Mouse (Mus musculus) splenic B cell, adult 2 months (primary cell): ENCODE data around the gene Ip6k2.

Experiments
- DNase-seq: peaks from one replicate; pipeline ENCODE4 v3.0.0-alpha.2; 2011; ENCODE audit warnings: low read depth, low spot score
- H3K27me3 ChIP-seq: 2 replicates; pipeline ENCODE4 v1.6.1; 2012; ENCODE audit warnings: mild to moderate bottlenecking, low read length, moderate library complexity, mixed read lengths; ENCODE audit not compliant: control insufficient read depth, poor library complexity, insufficient read depth, severe bottlenecking
- H3K36me3 ChIP-seq: 2 replicates; pipeline ENCODE4 v1.6.1; 2012; ENCODE audit warnings: mild to moderate bottlenecking, low read length, moderate library complexity, mixed read lengths; ENCODE audit not compliant: control insufficient read depth, poor library complexity, insufficient read depth, severe bottlenecking

Ip6k2 gene

DNA sequence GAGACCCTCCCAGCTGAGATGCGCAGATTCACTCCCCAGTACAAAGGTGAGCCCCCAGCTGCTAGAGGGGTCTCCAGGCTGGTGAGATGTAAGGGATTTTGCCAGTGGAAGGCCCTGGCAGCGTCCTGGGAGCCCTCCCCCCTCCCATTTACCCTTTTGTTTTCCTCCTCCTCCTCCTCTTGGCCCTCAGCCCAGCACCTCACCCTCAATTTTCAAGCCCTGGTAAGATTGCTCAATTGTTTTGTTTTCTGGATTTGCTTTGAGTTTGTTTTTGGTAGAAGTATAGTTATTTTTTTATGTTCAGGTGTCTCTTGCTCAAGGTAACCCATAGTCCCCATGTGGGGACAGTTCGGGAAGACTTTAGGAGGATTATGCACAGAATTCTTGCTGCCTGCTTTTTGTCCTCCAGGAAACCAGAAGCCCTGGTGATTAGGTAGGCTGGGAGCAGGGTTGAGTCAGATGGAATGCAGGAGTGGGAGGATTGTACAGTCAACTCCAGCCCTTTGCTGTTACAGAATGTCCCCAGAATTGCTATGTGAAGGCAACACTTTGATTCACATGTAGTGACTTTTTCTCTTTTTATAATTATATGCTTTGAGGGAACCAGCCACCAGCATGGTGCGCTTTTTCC, 12.9 kb downstream of the Ip6k2 start:
- no peak for DNase-seq
- no peaks in the 10 kb centered on the region for H3K27me3 ChIP-seq
- H3K36me3 ChIP-seq = peaks cover 11% of the 10 kb centered on the region

DNA sequence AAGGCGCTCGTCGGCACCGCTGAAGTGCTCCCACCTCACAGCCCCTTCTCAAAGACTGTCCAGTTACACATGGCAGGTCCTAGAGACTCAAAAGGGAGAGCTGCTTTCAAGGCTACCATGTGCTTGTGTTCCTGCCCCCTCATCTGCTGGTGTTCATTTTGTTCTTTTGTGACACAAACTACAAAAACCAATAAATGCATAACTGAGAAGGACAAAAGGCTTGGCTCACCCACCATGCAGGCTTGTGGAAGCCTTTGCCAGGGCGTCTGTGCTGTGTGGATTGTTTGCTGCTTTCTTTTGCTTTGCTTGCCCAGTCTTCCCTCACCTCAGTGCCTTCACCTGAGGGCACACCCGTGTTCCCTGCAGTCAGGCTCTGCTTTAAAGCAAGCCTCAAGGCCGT, 13.9 kb downstream of the Ip6k2 start:
- DNase-seq = no peak
- peaks cover 11% of the 10 kb centered on the region for H3K36me3 ChIP-seq
- H3K27me3 ChIP-seq = no peaks in the 10 kb centered on the region

DNA sequence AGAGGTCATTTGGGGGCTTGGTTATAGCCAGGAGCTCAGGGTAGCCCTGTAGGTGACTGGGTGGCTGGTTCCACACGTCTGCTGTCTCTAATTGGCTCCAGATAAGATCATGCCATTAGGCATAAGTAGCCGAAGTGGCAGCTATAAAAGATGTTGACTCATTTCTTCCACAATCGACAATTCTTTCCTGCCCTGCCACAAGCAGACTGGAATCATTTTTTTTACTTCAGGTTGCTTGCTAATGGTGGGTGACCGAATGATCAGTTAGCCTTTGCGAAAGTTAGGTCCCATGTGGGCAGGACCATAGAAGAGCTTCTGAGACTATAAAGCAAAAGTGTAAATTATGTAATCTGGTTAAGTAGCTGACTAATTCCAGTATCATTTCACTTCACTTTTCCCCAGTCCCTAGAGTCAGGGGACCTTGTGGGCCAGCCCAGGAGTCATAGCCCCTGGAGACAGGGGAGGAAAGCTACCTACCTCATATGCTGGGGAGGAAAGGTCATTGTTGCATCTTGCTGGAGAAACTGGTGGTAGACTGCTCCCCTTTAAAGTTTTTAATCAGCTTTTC, 15.0 kb downstream of the Ip6k2 start:
- H3K36me3 ChIP-seq = peaks cover 11% of the 10 kb centered on the region
- H3K27me3 ChIP-seq = no peaks in the 10 kb centered on the region
- no peak for DNase-seq

DNA sequence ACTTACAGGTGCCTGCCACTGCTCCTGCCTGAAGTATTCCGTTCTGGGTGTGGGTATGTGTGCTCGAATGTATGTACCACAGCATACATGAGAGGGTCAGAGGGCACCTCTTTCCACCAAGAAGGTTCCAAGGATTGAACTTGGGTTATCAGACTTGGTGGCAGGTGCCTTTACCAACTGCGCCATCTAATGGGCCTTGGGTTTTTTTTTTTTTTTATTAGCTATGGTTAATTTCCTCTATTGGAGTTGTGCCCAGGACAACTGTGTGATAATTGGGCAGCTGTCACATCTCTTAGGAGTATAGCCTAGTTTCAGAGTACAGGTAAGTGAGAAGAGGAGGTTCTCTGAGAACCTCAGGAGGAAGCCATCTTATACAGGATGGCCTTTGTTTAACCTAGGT, 16.0 kb downstream of the Ip6k2 start:
- peaks cover 13% of the 10 kb centered on the region for H3K36me3 ChIP-seq

DNA sequence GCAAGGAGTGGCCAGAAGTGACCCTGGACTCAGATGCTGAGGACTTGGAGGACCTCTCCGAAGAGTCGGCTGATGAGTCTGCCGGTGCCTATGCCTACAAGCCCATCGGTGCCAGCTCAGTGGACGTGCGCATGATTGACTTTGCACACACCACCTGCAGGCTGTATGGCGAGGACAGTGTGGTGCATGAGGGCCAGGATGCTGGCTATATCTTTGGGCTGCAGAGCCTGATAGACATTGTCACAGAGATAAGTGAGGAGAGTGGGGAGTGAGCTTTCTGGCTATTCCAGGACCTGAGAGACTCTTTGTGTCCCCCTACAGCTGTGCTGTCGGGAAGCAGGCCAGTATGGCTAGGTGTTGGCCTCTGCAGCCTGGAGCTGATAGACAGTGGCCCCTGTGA, 22.2 kb downstream of the Ip6k2 start:
- DNase-seq = no peak
- Histone ChIP-seq H3K36me3 (peaks cover 4% of the 10 kb centered on the region; the same call in 1 of the 2 replicates), H3K27me3 (no peaks in the 10 kb centered on the region)

More for the DNA sequence above, 16.0 kb downstream of the Ip6k2 start:
- DNase-seq = no peak
- H3K27me3 ChIP-seq = no peaks in the 10 kb centered on the region

DNA sequence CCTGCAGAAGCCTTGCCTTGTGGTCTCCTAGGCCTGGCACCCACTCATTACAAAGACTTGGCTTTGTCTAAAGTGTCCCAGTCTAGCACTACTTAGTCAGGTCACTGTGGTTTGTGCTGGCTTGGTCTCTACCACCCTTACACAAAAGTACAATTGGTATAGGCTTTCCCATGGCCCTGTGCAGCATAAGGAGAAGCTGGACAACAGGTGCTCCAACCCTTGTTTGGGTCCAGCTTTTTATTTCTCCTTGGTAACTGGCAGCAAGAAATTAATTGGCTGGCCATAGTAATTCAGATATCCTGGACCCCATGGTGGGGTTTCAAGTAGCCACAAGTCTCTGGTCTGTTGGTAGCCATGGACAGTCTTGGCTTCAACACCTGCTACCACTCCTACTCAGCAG, 22.8 kb downstream of the Ip6k2 start:
- no peak for DNase-seq
- Histone ChIP-seq H3K27me3 (no peaks in the 10 kb centered on the region), H3K36me3 (peaks cover 4% of the 10 kb centered on the region; the same call in 1 of the 2 replicates)

DNA sequence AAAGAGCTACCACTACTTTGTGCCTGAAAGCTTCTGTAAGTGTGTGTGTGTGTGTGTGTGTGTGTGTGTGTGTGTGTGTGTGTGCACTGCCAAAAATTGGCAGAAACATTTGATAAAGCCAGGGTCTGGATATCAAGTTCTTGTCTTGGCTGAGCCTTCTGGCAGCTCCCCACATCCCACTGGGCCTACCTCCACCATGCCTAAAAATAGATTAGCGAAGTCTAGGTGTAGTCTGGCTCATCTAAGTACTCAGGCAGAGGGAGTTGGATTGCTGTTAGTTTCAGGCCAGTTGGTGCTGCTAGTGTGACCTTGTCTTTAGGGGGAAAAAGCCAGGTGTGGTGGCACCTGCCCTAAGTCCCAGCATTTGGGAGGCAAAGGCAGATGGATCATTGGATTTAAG, 23.2 kb downstream of the Ip6k2 start:
- H3K27me3 ChIP-seq = no peaks in the 10 kb centered on the region
- no peak for DNase-seq
- H3K36me3 ChIP-seq = peaks cover 7% of the 10 kb centered on the region; the same call in 1 of the 2 replicates

DNA sequence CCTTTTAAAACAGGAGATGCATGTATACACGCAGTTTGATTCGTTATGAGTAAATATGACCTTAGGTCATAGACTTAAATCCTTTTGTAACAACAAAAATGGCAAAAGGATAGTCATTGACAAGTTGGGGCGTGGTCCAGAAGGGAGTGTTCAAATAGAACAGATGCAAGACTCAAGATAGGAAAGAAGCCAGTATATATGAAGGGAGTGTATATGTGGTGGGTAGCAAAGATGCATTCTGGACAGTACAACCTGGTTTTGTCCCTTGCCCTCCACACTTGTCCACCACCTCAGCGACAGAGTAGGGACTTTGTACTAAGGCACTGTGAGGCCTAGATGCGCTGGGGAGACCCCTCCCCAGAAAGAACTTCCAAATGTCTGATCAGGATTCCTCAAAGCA, 24.1 kb downstream of the Ip6k2 start:
- H3K36me3 ChIP-seq = peaks cover 7% of the 10 kb centered on the region; the same call in 1 of the 2 replicates
- H3K27me3 ChIP-seq = no peaks in the 10 kb centered on the region
- no peak for DNase-seq

DNA sequence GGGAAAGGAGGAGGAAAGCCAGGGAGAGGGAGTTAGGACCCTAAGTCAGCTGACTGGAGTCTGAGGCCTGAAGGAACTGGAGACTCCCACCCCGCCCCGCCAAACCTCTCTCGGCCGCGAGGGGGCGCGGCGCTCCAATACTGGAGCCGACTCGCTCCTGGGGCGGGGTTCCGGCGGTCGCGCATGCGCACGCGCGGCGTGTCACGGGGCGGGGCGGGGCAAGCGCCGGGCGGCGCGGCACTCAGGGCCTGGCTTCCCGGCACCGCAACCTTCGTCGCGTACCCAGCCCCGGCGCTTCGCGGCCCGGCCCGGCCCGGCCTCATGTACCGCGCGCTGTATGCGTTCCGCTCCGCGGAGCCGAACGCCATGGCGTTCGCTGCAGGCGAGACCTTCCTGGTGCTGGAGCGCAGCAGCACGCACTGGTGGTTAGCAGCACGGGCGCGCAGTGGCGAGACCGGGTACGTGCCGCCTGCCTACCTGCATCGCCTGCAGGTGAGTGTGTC, 24.6 kb downstream of the Ip6k2 start, which contains the start of gene Nckipsd:
TSS of gene Nckipsd (plus strand) at position 206 of the 503 bp plus-strand sequence.
- H3K27me3 ChIP-seq = no peaks in the 10 kb centered on the region
- H3K36me3 ChIP-seq = peaks cover 7% of the 10 kb centered on the region; the same call in 1 of the 2 replicates
- DNase-seq = peak; percentile 94

DNA sequence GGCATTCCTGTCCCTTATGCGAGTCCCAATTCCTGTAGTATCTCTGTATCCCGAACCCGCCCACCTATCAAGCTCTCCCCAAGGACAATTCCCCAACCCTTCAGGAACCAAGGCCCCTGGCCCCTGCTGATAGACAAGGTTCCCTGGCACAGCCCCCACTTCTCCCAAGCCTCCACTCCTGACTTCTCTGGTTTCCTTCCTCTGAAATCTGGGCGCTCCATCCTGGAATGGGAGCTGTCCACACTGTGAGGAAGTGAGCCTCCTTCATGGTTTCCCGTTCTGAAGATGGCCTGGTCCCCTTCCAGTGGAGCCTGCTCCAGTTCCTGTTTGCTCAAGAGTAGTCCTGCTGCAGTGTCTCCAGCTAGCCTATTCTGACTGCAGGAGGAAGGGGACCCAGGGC, 25.6 kb downstream of the Ip6k2 start:
- Histone ChIP-seq H3K36me3 (peaks cover 4% of the 10 kb centered on the region; the same call in 1 of the 2 replicates), H3K27me3 (no peaks in the 10 kb centered on the region)
- peak; percentile 20 for DNase-seq

DNA sequence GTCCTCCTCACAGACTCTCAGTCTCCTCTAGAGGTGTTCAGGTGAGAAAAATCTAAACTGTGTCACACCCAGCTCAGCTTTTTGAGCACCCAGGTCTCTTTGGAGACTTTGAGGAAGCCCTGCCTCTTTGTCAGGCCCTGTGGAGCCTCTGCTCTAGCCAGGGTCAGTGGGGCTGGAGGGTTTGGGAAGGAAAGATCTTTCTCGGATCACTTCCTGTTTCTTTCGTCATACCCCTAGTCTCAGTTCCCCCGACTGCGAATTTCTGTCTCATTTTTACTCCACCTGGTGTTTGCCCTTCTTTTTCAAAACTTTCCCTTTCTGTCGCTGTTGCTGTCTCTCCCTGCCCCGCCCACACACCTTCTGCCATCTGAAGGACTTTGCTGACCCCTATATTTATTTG, 26.1 kb downstream of the Ip6k2 start:
- DNase-seq = peak; percentile 70
- Histone ChIP-seq H3K27me3 (no peaks in the 10 kb centered on the region), H3K36me3 (peaks cover 3% of the 10 kb centered on the region; the same call in 1 of the 2 replicates)

DNA sequence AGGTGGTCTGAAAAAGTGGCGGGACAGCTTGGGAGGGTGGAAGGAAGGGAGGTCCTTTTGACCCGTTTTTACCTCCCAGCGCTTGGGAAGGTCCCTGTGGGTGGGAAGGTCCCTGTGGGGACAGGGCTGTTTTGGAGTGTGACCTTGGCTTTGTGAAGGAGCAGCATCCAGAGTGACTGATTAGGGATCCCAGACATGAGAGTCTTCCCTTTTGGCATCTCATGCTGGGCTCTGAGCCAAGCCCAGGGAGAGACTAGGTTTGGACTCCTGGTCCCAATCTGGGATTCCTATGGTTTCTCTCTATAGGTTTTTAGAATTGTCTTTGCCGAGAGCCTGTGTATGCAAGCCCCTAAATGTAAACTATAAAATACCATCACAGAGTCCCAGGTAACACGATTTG, 26.9 kb downstream of the Ip6k2 start:
- Histone ChIP-seq H3K36me3 (peaks cover 3% of the 10 kb centered on the region; the same call in 1 of the 2 replicates), H3K27me3 (no peaks in the 10 kb centered on the region)
- DNase-seq = no peak

DNA sequence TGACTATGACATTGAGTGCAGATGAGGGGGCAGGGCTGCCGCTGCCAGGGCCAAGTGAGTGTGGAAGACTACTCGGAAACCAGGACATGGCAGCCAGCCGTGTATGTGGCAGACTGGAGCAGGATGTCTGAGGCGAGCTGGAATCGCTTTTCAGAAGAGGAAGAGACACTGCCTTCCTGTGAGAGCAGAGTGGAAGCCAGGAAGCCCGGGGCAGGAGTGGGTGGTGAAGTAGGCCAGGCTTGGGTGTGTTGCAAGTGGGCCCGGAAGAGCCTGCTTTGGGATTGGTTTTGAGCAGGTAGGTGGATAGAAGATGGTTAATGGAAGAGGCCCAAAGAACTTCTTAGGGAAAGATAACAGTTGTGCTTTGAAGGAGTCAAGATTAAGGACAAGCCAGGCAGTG, 32.0 kb downstream of the Ip6k2 start:
- H3K36me3 ChIP-seq = peaks cover 3% of the 10 kb centered on the region; the same call in 1 of the 2 replicates
- DNase-seq = no peak
- H3K27me3 ChIP-seq = no peaks in the 10 kb centered on the region

DNA sequence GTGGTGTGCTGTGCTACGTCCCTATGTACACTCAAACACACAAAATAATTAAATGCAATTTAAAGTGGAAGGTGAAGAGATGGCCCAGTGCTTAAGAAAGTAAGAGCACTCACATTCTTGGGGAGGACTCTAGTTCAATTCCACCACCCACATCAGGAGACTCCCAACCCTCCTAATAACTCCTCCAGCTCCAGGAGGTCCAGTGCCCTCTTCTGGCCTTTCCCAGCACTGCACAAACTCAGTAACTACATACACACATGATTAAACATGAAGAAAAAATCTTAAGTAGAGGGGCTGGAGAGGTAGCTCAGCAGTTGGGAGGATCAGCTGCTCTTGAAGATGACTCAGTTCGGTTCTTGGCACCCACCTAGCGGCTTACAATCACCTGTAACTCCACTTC, 35.9 kb downstream of the Ip6k2 start:
- peak; percentile 62 for DNase-seq
- Histone ChIP-seq H3K27me3 (no peaks in the 10 kb centered on the region), H3K36me3 (no peaks in the 10 kb centered on the region; the same call in 1 of the 2 replicates)

DNA sequence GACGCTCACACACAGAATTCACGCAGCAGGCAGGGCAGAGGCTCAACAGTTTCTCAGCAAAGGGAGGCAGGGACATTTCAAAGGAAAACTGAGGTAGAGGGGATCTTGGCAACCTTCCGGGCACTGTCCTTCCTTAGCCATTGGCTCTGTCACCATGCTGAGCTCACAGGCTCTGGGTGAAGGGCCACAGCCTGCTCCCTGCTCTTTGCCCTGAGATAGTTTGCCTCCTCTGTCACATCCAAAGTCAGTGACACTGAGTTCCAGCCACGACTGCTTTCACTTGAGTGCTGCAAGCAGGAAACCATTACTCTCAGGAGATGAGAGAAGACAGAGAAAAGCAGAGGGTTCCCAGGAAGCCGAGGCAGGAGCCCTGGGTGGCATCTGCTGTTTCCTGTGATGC, 36.5 kb downstream of the Ip6k2 start:
- no peaks in the 10 kb centered on the region; the same call in 1 of the 2 replicates for H3K36me3 ChIP-seq
- H3K27me3 ChIP-seq = no peaks in the 10 kb centered on the region
- no peak for DNase-seq
